Mouse (Mus musculus) stomach, embryonic 16.5 days (tissue): Measurements from ENCODE around the gene Porcn. TPM values are rescaled to one million over a fixed set of nuclear protein-coding genes. Genes with fewer than 3 reads are reported as not detected.
A peak's percentile ranks its signal among the peaks of the same experiment; 100 is the strongest.

Source experiments
- ATAC-seq: fragments of 200-750 bp; cut with Nextera tagmentation; 2 replicates; pipeline ENCODE4 v1.8.0; 2017; ENCODE audit warnings: moderate number of reproducible peaks, moderate TSS enrichment; ENCODE audit not compliant: insufficient read depth, low FRiP score
- H3K27ac ChIP-seq: fragments of 300-500 bp; sonication (generic); 2 replicates; pipeline ENCODE4 v1.5.1; 2014; ENCODE audit warnings: low read length
- H3K27me3 ChIP-seq: fragments of 300-500 bp; sonication (generic); 2 replicates; pipeline ENCODE4 v1.6.1; 2014; ENCODE audit warnings: low read length, control low read depth, mixed read lengths; ENCODE audit not compliant: control insufficient read depth, insufficient read depth
- H3K36me3 ChIP-seq: fragments of 300-500 bp; sonication (generic); 2 replicates; pipeline ENCODE4 v1.6.1; 2014; ENCODE audit warnings: low read length; ENCODE audit not compliant: control insufficient read depth, insufficient read depth
- H3K4me1 ChIP-seq: fragments of 300-500 bp; sonication (generic); 2 replicates; pipeline ENCODE4 v1.6.1; 2014; ENCODE audit warnings: low read length, control low read depth, mixed read lengths; ENCODE audit not compliant: control insufficient read depth, insufficient read depth
- H3K4me2 ChIP-seq: fragments of 300-500 bp; sonication (generic); 2 replicates; pipeline ENCODE4 v1.6.1; 2014; ENCODE audit warnings: low read depth, low read length, mixed read lengths
- H3K4me3 ChIP-seq: fragments of 300-500 bp; sonication (generic); replicated peaks from 2 replicates; pipeline ENCODE4 v1.5.1; 2014; ENCODE audit warnings: mild to moderate bottlenecking, low read length
- H3K9ac ChIP-seq: fragments of 300-500 bp; sonication (generic); 2 replicates; pipeline ENCODE4 v1.6.1; 2014; ENCODE audit warnings: low read length
- H3K9me3 ChIP-seq: fragments of 300-500 bp; sonication (generic); replicated peaks from 2 replicates; pipeline ENCODE4 v1.6.1; 2016; ENCODE audit warnings: low read length, control low read depth; ENCODE audit not compliant: control insufficient read depth
- WGBS: fragments of 180-500 bp; shearing (Covaris S2); extraction: QIAGEN DNeasy Blood & Tissue Kit; methylation state at CpG from one replicate; pipeline ENCODE4 v1.1.7; 2014; 5-methylcytosine and 5-hydroxymethylcytosine counted together
- polyA plus RNA-seq: library from polyadenylated mRNA; unstranded; fragments of >200 nt; fragmentation: Nextera tagmentation; extraction: Ambion mirVana; gene quantifications from 2 replicates; pipeline ENCODE4 v1.2.1, GENCODE M21; 2015

Gene Porcn
- 13.8 and 15.9 TPM in 2 replicates for polyA plus RNA-seq

GRCm38 (mm10) chrX:8206015-8206693 lies at the start of gene Porcn:
Gene Porcn, minus strand, starts transcription at chrX:8206525.
- H3K4me1 ChIP-seq: no peaks in the 10 kb centered on the region
- no peaks in the 10 kb centered on the region for H3K27me3 ChIP-seq
- peak; percentile 92 for ATAC-seq
- H3K9ac ChIP-seq: peak within 1 kb of the TSS; percentile 72
- peak within 1 kb of the TSS; percentile 4; the same call in 1 of the 2 replicates for H3K27ac ChIP-seq
- peak within 1 kb of the TSS; percentile 55 for H3K4me3 ChIP-seq
- H3K9me3 ChIP-seq: no peaks in the 10 kb centered on the region
- no peaks in the 10 kb centered on the region for H3K36me3 ChIP-seq
- 10% methylated on average over 38 of the region's 46 CpGs for WGBS
- H3K4me2 ChIP-seq: peak within 1 kb of the TSS; percentile 62

GRCm38 (mm10) chrX:8255807-8256206 lies 49.5 kb upstream of the Porcn start:
- Histone ChIP-seq H3K4me3 (no peak overlapping the region), H3K36me3 (no peaks in the 10 kb centered on the region), H3K27me3 (no peaks in the 10 kb centered on the region), H3K27ac (no peak overlapping the region), H3K9ac (no peak overlapping the region), H3K4me2 (no peak overlapping the region), H3K9me3 (no peaks in the 10 kb centered on the region), H3K4me1 (0 out of 2 replicates have a peak, but pooled peaks cover 3% of the 10 kb centered on the region)
- no peak for ATAC-seq
- WGBS: 45% methylated on average over 5 of the region's 6 CpGs

GRCm38 (mm10) chrX:8253711-8254110 lies 47.4 kb upstream of the Porcn start:
- ATAC-seq: no peak

DNA sequence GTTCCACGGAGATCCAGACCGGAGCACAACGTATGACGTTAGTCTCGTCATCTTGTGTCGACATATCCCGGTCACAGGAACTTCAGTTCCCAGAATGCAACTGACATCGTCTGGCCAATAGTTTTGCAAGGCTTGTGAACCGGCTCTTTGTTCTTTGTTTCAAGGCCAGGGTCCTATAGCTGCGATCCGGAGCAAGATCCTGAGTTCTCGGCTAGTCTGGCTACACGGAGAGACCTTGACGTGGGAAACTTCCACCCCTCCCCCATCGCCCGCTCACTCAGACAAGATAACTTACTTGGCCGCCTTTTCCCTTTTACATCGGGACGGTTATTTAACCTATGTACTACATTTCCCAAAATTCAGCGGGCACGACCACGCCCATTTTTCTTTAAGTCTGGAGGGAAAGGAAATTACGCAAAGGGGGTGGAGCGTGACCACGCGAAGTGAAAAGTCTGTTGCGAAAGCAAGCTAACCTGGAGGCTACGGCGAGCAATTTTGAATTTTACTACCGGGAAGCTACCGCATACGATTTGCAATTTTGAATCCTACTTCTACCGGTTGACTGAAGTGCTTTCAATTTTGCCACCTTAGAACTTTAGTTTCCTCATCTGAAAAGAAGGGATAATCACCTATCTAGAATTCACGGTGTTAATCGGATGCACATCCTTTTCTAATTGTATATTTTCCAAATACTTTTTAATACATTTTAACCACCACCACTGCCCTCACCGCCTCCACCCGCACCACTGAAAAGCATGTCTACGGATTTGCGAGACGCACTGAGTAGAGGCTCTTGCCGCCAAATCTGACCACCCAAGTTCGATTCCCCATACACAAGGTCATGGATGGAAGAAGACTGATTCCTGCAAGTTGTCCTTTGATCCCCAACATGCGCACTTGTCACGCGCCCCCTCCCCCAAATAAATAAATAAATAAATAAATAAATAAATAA lies 46.3 kb upstream of the Porcn start, which contains the start of gene Ftsj1:
Gene Ftsj1 (minus strand): TSS at position 73 of the 952 bp plus-strand sequence.
- Histone ChIP-seq H3K9me3 (no peaks in the 10 kb centered on the region), H3K4me2 (peak within 1 kb of the TSS; percentile 62), H3K9ac (peak within 1 kb of the TSS; percentile 76), H3K27ac (peak within 1 kb of the TSS; percentile 72), H3K27me3 (no peaks in the 10 kb centered on the region), H3K36me3 (no peaks in the 10 kb centered on the region), H3K4me3 (peak within 1 kb of the TSS; percentile 65), H3K4me1 (0 out of 2 replicates have a peak, but pooled peaks cover 3% of the 10 kb centered on the region)
- peak; percentile 92 for ATAC-seq
- 11% methylated on average over 45 of the region's 45 CpGs for WGBS

More at GRCm38 (mm10) chrX:8253711-8254110, 47.4 kb upstream of the Porcn start:
- Histone ChIP-seq H3K9me3 (no peaks in the 10 kb centered on the region), H3K4me1 (0 out of 2 replicates have a peak, but pooled peaks cover 3% of the 10 kb centered on the region), H3K4me2 (no peak overlapping the region), H3K27ac (no peak overlapping the region), H3K36me3 (no peaks in the 10 kb centered on the region), H3K9ac (no peak overlapping the region), H3K27me3 (no peaks in the 10 kb centered on the region), H3K4me3 (no peak overlapping the region)
- 65% methylated on average over 2 of the region's 2 CpGs for WGBS

DNA sequence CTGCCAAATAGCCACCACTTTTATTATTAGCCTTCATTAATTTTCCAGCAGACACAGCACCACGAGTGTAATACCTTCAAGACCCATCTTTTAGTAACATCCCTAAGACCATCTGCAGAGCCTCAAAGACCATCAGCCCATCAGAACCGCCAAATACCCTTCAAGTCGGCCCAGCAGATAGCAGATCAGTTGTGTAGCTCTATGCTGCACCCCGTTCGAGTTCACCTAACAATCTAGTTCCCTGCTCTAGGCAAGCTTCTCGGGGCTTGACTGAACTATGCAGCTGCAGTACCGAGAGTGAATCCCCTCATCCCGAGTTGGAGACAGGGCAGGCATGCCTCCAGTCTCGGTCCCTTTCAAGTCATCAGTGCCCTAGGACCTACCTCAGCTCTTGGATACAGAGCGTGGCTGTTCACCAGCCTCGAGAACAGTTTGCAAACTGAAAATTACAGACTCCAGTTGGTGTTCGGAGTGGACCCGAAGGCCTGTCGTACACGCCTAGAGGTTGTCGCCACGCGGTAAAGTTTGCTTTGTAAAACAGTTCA lies 45.5 kb upstream of the Porcn start:
- H3K9me3 ChIP-seq: no peaks in the 10 kb centered on the region
- no peaks in the 10 kb centered on the region for H3K27me3 ChIP-seq
- H3K4me2 ChIP-seq: peak overlapping the region; percentile 62
- 18% methylated on average over 18 of the region's 18 CpGs for whole genome bisulfite sequencing
- no peak overlapping the region for H3K27ac ChIP-seq
- H3K9ac ChIP-seq: peak overlapping the region; percentile 76
- ATAC-seq: peak; percentile 24; the same call in 1 of the 2 replicates
- H3K4me3 ChIP-seq: peak overlapping the region; percentile 65
- 0 out of 2 replicates have a peak, but pooled peaks cover 3% of the 10 kb centered on the region for H3K4me1 ChIP-seq
- H3K36me3 ChIP-seq: no peaks in the 10 kb centered on the region

DNA sequence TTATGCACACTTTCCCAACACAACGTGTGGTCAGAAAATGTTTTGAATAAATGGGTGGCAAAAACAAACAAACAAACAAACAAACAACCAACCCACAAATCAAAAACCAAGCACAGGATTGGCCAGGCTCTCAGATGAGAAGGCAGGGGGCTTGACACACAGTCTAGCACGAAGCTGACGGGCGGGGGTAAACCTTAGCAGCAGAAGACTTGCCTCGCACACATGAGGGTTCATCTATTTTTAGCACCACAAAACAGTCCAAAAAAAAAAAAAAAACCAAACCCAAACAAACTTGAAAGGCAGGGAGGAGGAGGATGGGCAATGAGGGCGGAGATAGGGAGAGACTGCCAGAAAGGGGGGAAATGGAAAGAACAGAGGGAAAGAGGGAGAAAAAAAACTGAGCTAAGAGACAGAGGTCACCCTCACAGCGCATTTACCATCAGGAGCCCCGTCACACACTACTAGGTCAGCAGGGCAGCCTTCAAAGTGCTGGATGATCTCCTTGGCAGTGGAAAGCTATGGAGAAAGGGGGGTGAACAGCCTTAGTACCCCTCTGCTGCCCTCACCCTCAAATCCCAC lies 42.3 kb upstream of the Porcn start:
- no peak for ATAC-seq
- 84% methylated on average over 8 of the region's 8 CpGs for WGBS
- Histone ChIP-seq H3K9ac (no peak overlapping the region), H3K36me3 (no peaks in the 10 kb centered on the region), H3K9me3 (no peaks in the 10 kb centered on the region), H3K27ac (no peak overlapping the region), H3K27me3 (no peaks in the 10 kb centered on the region), H3K4me2 (no peak overlapping the region), H3K4me1 (0 out of 2 replicates have a peak, but pooled peaks cover 3% of the 10 kb centered on the region), H3K4me3 (no peak overlapping the region)

DNA sequence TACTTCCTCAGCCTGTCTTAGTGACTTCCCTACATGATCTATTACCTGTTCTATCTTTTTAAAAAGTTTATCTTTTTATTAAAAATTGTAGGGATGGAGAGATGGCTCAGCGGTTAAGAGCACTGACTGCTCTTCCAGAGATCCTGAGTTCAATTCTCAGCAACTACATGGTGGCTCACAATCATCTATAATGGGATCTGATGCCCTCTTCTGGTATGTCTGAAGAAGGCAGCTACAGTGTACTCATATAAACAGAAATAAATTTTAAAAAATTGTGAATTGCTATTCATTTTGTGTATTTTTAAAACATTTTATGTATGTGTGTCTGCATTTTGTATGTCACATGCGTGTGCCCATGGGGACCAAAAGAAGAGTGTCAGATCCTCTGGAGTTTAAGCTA lies 41.4 kb upstream of the Porcn start:
- Histone ChIP-seq H3K36me3 (no peaks in the 10 kb centered on the region), H3K9me3 (no peaks in the 10 kb centered on the region), H3K4me2 (no peak overlapping the region), H3K27me3 (no peaks in the 10 kb centered on the region), H3K9ac (no peak overlapping the region), H3K4me3 (no peak overlapping the region), H3K27ac (no peak overlapping the region), H3K4me1 (0 out of 2 replicates have a peak, but pooled peaks cover 3% of the 10 kb centered on the region)
- no peak for ATAC-seq
- 80% methylated on average over 2 of the region's 2 CpGs for WGBS

DNA sequence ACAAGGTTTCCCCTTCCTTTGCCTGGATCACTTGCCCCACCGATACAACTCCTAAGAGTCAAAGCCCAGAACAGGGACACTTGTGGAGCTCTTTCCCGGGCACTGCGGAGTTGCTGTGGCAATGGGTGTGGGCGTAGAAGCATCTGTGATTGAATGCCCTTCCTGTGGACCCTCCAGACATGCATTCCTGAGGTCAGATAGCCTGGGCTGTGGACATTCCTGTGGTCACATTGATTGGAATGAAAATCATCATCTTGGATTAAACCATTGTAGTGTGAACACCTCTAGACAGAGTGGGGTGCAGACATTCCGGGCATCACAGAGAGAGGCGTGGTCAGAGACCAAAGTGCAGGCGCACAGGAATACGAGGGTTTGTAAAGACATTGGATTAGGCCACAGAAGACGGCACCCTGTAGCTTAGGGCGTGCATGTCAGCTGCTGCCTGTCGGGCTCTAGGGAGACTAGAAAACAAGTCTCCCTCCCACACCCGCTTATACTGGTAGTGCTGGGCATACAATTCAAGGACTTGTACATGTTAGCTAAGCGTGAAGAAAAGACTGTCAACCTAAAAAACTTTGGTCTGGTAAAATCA lies 32.6 kb upstream of the Porcn start:
- no peak for ATAC-seq
- Histone ChIP-seq H3K27ac (no peak overlapping the region), H3K4me2 (no peak overlapping the region), H3K4me1 (no peaks in the 10 kb centered on the region), H3K4me3 (no peak overlapping the region), H3K9ac (no peak overlapping the region), H3K36me3 (no peaks in the 10 kb centered on the region), H3K27me3 (no peaks in the 10 kb centered on the region), H3K9me3 (no peaks in the 10 kb centered on the region)
- 68% methylated on average over 13 of the region's 13 CpGs for WGBS
